Mouse (Mus musculus) layer of hippocampus, postnatal 36 days (tissue): ENCODE data around the gene Olfr718-ps1. TPM values are rescaled to one million over a fixed set of nuclear protein-coding genes. Genes with fewer than 3 reads are reported as not detected.

Experiments used
- DNase-seq, 2 experiments: peaks; one replicate each; pipeline ENCODE4 v3.0.0; 2022
- microRNA-seq, 2 experiments: library from miRNA; unstranded; fragments of <30 nt; microRNA quantifications; one replicate each; pipeline ENCODE4 v1.2.0; 2021
- total RNA-seq, 2 experiments: library from RNA; stranded (reverse); gene quantifications; 2 replicates each; pipeline ENCODE4 v1.2.3; 2021

Gene Olfr718-ps1
- total RNA-seq, 2 experiments from 2014 or later: 0.20 TPM; not detected in 1

DNA sequence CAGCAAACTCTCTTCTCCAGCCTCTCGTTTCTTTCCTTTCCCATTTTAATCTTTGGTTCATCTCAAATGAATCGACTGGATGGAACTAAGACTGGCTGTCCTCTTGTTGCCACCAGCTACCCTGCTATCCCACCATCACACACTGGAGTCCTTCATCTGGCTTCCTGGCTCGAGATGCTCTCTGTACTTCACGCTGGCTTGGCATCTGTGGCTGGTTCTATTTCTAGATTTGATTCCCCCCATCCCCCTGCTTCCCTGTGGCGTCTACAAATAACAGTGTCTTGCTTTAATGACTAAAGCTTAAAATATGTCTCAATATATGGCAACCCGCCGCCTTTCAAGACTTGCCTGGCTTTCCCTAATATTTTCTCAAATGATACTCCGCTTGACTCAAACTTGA lies 19.5 kb downstream of the Olfr718-ps1 start:
- peak in 1 of 2 experiments; percentile 20 for DNase-seq

DNA sequence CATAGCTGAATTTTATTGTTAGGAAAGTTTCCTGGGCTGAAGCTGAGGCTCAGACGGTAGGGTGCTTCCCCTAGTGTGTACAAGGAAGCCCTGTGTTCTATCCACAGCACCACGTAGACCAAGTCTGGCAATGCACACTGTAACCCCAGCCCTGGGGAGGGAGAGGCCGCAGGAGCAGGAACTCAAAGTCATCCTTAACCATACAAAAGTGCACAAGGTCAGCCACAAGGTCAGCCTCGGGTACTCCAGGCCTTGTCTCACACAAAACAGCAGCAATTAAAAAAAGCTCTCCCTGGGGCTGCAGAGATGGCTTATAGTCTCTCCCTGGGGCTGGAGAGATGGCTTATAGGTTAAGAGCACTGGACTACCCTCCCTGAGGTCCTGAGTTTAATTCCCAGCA lies 20.5 kb downstream of the Olfr718-ps1 start:
- DNase-seq: no peak

DNA sequence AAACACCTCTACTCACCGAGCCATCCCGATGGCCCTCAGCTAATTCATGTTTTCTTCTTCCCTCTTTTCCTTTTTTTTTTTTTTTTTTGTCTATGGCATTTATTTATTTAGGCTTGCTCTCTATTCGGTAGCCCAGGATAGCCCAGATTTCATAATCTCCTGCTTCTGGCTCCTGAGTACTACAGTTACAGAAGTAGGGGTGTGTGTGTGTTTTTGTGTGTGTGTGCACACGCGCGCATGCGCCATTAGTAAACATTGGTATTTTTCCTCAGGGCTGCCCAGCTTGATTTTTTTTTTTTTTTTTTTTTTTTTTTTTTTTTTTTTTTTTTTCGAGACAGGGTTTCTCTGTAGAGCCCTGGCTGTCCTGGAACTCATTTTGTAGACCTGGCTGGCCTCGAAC lies 21.3 kb downstream of the Olfr718-ps1 start:
- no peak for DNase-seq

DNA sequence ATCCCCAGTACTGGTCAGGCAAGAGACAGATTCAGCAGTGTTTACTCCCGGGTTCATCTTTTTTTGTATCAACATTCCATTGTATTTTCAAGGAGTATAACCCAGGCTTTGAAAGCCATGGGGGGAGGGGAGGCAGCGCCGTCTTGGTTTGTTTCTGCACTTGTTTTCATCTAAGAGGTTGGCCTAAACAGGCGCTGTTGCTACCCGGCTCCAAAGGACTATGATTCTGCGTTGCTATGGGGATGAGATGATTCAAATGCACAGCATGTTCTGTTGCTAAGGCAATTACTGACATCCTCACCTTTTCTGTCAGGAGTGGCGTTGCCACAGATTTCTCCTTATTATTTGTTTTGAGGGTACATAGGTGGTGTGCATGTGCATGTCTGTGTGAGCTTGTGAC lies 21.8 kb downstream of the Olfr718-ps1 start:
- DNase-seq: peak; percentile 44 to 55

DNA sequence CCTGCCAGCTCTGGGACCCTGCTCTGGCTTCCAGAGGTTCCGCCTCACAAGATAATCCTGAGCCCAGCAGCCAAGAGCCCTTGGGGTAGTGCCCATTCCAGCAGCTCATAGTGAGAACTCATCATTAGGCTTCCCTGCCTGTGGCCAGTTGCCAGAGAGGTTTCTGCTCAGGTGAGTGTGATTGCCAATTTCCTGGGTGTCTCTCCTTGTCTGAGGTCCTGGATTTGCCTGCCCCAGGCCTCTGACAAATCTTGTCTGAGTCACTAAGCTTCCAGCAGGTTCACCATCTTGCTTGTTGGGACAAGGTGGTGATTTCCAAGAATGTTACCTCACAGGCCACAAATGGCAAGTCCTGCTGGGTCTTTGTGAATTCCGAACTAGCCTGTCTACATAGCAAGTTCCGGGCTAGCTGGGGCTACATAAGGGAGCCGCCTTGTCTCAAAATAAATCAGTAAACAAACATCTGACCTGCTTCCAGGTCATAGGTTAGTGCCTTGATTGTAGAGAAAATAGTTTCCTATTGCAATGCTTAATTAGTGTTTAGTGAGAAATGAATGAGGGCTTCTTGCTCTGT lies 22.5 kb downstream of the Olfr718-ps1 start:
- DNase-seq: no peak

- no peak for DNase-seq
These were observed 24.7 kb downstream of the Olfr718-ps1 start for GRCm38 (mm10) chr5:143122673-143123072.

DNA sequence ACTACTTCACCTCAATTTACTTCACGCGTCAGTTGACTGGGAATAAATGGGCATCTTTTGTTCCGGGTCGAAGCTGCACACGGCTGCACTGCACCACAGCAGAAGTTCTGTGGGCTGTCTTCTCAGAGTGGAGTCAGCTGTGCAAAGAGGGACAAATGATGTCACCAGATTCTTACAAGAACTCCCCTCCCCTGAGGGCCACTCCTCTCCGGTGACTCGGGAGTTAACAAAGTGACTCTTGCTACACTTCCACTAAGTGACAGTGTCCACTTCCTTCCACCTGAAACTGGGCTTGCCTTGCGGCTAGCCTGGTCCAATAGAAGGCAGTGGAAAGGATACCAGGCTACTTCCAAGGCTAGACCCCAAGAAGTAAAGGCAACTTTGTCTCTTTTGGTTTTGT lies 25.3 kb downstream of the Olfr718-ps1 start:
- DNase-seq: no peak

DNA sequence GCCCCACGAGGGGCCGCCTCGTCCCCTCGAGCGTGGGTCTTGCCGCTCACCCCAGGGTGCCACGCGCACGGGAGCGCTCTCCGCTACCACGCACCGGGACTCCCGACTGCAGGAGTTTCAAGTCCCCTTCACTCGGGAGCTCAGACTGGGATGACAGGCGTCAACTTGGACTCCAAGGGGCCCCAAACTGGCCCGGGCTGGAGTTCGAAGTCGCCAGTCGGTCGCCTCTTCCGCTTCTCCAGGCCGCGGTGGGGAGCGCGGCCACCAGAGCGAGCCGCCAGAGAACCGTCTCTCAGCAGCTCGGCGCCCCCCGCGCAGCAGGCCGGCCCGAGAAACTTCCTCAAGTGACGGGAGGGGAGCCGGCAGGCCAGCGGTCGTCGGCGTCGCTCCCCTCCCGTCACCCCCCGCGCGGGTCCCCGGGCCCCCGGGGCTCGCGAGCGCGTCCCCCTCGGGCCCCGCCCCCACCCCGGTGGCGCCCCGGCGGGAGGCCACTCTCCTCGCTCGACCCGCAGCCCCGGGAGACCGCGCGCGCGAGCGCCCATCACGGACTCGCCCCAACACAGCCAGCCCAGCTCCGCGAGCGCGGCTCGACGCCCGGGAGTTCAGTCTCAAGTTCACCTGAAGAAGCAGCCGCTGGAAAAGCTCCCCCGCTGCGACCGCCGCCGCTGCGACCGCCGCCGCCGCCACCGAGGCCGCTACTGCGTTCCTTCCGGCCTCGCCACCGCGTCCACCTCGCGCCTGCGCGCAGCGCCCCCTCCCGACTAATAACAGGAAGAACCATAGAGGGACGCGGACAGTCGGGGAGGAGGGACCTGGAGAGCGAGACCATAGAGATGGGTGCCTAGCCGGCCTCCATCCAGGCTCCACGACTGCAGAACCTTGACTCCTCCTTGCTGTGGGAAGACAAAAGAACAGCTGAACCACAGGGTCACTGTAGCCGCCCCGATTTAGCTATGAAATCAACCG lies 34.8 kb downstream of the Olfr718-ps1 start, which contains the start of gene Rnf216:
Gene Rnf216 (minus strand): TSS at position 714 of the 966 bp plus-strand sequence.
- DNase-seq: peak; percentile 93

DNA sequence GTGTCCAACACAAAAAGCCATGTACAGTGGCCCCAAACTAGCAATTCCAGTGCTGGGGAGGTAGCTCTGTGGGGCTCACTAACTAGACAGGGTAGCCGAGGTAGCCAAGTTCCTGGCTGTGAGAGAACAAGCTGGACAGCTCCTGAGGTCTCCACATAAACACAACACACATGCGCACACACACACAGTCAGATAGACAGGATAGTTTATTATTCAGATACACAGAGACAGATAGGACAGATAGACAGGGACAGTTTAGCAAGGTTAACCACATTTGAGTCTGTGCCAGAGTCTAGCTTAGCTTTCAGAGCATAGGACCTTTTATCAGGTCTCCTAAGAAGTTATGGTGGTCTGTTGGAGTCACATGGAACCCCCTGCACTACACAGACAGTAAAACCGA lies 40.5 kb downstream of the Olfr718-ps1 start:
- no peak for DNase-seq

- no peak for DNase-seq
These were observed 44.1 kb downstream of the Olfr718-ps1 start for GRCm38 (mm10) chr5:143103231-143103630.

- no peak for DNase-seq
These were observed 45.8 kb downstream of the Olfr718-ps1 start for GRCm38 (mm10) chr5:143101626-143102025.

DNA sequence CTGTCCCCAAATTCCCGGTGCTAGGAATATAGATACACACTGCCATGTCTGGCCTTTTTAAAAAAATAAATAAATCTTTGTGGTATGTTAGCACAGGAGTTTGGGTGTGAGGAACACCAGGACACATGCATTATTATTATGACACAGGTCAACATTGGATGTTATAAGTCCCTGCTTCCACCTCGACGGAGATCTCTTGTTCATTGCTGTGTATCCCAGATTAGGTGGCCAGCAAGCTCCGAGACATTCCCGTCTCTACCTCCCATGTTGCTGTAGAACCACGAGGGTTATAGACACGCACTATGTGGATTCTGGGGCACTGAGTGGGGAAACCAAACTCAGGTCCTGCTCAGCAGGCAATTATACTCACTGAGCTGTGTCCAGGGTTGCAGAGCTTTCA lies 52.1 kb downstream of the Olfr718-ps1 start:
- DNase-seq: no peak

DNA sequence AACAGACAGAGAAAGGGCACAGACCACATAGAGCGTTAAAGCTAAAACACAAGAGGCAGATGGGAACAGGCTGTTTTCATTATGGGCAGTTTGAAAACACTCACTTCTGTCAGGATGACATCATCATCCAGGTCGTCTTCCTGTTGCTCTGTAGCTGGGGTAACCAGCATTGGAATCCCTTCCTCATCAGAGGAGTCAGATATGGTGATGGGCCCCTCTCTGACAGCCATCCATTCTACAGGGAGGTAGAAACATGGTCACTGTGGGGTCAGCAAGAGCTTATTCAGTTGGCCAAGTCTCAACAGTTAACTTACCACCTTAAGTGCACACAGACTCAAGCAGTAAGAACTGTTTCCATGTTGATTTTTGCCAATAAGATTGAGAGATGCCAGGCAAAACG lies 54.5 kb downstream of the Olfr718-ps1 start:
- no peak for DNase-seq

DNA sequence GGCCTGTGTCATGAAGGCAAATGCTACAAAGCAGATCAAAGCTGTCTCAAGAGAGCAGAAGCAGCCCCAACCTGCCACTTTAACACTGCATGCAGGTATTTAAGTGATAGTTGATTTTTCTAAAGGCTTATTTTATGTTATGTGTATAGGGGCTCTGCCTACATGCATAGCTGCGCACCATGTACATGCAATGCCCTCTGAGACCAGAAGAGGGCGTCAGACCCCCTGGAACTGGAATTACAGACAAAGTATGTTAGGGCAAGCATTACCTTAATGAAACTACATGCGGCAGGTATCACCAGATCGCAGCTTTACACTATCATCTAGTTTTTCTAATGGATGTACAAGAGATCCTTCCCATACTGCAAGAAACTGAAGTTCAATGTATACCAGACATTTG lies 62.5 kb downstream of the Olfr718-ps1 start:
- peak in 1 of 2 experiments; percentile 15 for DNase-seq

Small RNAs within 50 kb of the gene (microRNA-seq; reads per million reads assigned to microRNA genes)
- 0 reads per million in 2 experiments for gene Gm44405

Other genes with a start within 250 kb of the Olfr718-ps1 start
- gene Actb, start 240.8 kb downstream of the Olfr718-ps1 start, total RNA-seq: 1,000 to 10,000 TPM; 3,215 to 3,370 TPM
- 100 to 1,000 TPM; 185 to 194 TPM for gene Fscn1, start 187.2 kb downstream of the Olfr718-ps1 start, total RNA-seq
- 10 to 100 TPM; 49.3 to 51.1 TPM for gene Rnf216, start 34.6 kb downstream of the Olfr718-ps1 start, total RNA-seq
- 10 to 100 TPM; 13.5 to 16.5 TPM for gene Rbak, start 33.2 kb upstream of the Olfr718-ps1 start, total RNA-seq
- not detected for gene Spdye4b, start 33.4 kb upstream of the Olfr718-ps1 start, total RNA-seq
- gene Spdye4a, start 79.3 kb upstream of the Olfr718-ps1 start, total RNA-seq: not detected
- gene Zfp12, start 87.6 kb upstream of the Olfr718-ps1 start, total RNA-seq: 10 to 100 TPM; 33.0 to 35.7 TPM
- 10 to 100 TPM; 21.4 to 22.3 TPM for gene Zfp316, start 122.4 kb upstream of the Olfr718-ps1 start, total RNA-seq
- gene Zfp853, start 146.0 kb upstream of the Olfr718-ps1 start, total RNA-seq: 1 to 10 TPM; 4.7 to 4.8 TPM
- 10 to 100 TPM; 25.1 to 26.1 TPM for gene E130309D02Rik, start 167.8 kb upstream of the Olfr718-ps1 start, total RNA-seq
- 10 to 100 TPM; 49.0 to 49.2 TPM for gene Zdhhc4, start 181.7 kb upstream of the Olfr718-ps1 start, total RNA-seq
- 1 to 10 TPM; 1.6 to 1.8 TPM for gene Grid2ip, start 209.8 kb upstream of the Olfr718-ps1 start, total RNA-seq